Mouse (Mus musculus): ENCODE measurements around the gene Gm20422. TPM values are rescaled to one million over a fixed set of nuclear protein-coding genes. Genes with fewer than 3 reads are reported as not detected.

Gm20422 gene
- polyA plus RNA-seq, 1 experiment = not detected

GRCm38 (mm10) chr8:69761814-69762445 lies 12.8 kb downstream of the Gm20422 start:
- no peak overlapping the region for H3K27ac ChIP-seq (ENCODE audit: control insufficient read depth, insufficient read depth, low read length)
- 95% methylated on average over 4 of the region's 4 CpGs for WGBS
- no peak for DNase-seq
- no peak overlapping the region for H3K4me3 ChIP-seq (ENCODE audit: control insufficient read depth, insufficient read depth, low read length)
- H3K4me1 ChIP-seq (replicated peaks; ENCODE audit: control insufficient read depth, insufficient read depth, low read length) = no peaks in the 10 kb centered on the region
- no peak for TF ChIP-seq CTCF (IDR thresholded peaks at IDR 0.05; ENCODE audit: borderline replicate concordance, control insufficient read depth, extremely low read depth, insufficient read depth, low read length, poor library complexity)
- no peak for TF ChIP-seq POLR2A (IDR thresholded peaks at IDR 0.05; ENCODE audit: control insufficient read depth, extremely low read depth, insufficient read depth, low read length, poor library complexity)
- peaks cover 37% of the 10 kb centered on the region for H3K36me3 ChIP-seq (ENCODE audit: control insufficient read depth, insufficient read depth, low read length)
- no peaks in the 10 kb centered on the region for H3K27me3 ChIP-seq (ENCODE audit: control insufficient read depth, insufficient read depth, low read length)

- no peak overlapping the region for H3K4me3 ChIP-seq (ENCODE audit: control insufficient read depth, insufficient read depth, low read length)
- H3K4me1 ChIP-seq (replicated peaks; ENCODE audit: control insufficient read depth, insufficient read depth, low read length) = no peaks in the 10 kb centered on the region
- DNase-seq = no peak
- H3K27ac ChIP-seq (ENCODE audit: control insufficient read depth, insufficient read depth, low read length) = no peak overlapping the region
- TF ChIP-seq POLR2A (IDR thresholded peaks at IDR 0.05; ENCODE audit: control insufficient read depth, extremely low read depth, insufficient read depth, low read length, poor library complexity) = no peak
- no peak for TF ChIP-seq CTCF (IDR thresholded peaks at IDR 0.05; ENCODE audit: borderline replicate concordance, control insufficient read depth, extremely low read depth, insufficient read depth, low read length, poor library complexity)
- no peaks in the 10 kb centered on the region for H3K27me3 ChIP-seq (ENCODE audit: control insufficient read depth, insufficient read depth, low read length)
- 91% methylated on average over 5 of the region's 5 CpGs for WGBS
- peaks cover 9% of the 10 kb centered on the region for H3K36me3 ChIP-seq (ENCODE audit: control insufficient read depth, insufficient read depth, low read length)
These were observed 16.4 kb downstream of the Gm20422 start for GRCm38 (mm10) chr8:69758316-69758715.

GRCm38 (mm10) chr8:69752437-69752836 lies 22.2 kb downstream of the Gm20422 start:
- no peak for DNase-seq
- 95% methylated on average over 2 of the region's 2 CpGs for WGBS
- H3K27me3 ChIP-seq (ENCODE audit: control insufficient read depth, insufficient read depth, low read length) = no peaks in the 10 kb centered on the region
- 0 out of 2 replicates have a peak, but pooled peaks cover 8% of the 10 kb centered on the region for H3K36me3 ChIP-seq (ENCODE audit: control insufficient read depth, insufficient read depth, low read length)
- no peak overlapping the region for H3K27ac ChIP-seq (ENCODE audit: control insufficient read depth, insufficient read depth, low read length)
- no peak for TF ChIP-seq CTCF (IDR thresholded peaks at IDR 0.05; ENCODE audit: borderline replicate concordance, control insufficient read depth, extremely low read depth, insufficient read depth, low read length, poor library complexity)
- TF ChIP-seq POLR2A (IDR thresholded peaks at IDR 0.05; ENCODE audit: control insufficient read depth, extremely low read depth, insufficient read depth, low read length, poor library complexity) = no peak
- peaks cover 5% of the 10 kb centered on the region for H3K4me1 ChIP-seq (replicated peaks; ENCODE audit: control insufficient read depth, insufficient read depth, low read length)
- no peak overlapping the region for H3K4me3 ChIP-seq (ENCODE audit: control insufficient read depth, insufficient read depth, low read length)

DNA sequence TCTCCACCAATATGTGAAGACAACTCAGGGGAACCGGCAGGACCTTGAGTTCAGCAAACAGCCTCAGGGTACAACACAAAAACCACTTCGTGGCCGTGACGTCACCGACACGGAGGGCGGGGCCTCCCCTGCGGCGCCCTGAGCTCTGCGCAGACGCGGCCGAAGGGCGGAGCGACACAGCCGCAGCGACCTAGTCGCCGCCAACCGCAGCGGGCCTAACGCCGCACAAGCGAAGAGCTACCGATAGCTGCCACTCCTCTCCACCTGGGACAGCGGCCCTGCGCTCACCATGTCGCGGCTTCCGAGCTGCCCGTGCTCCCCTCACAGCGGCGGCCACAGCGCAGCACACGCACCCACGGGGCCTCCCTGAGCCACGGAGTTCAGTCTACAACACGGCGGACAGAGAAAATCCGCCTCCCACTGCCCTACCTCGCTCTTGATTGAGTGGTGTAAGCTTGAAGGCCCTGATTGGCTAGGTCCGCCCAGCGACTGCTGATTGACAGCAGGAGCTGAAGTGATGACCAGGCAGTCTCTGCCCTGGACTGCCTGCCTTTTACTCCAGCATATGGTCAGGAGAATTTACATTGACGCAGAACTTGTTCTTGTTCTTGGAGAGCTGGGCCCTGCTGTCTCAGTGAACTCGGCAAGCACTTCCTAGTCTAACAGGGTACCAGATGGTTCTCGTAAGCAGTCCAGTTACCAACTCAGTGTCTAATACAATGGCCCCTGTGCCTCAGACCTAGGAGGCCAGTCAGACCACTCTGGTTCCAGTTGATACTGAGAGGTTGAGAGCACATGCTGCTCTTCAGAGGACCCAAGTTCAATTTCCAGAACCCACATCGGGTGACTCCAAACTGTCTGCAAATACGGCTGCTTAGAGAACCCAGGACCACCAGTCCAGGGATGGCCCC lies 24.9 kb downstream of the Gm20422 start, which contains the start of gene Zfp963:
Gene Zfp963 (minus strand): TSS at position 427 of the 911 bp plus-strand sequence.
- Histone ChIP-seq H3K4me1 (replicated peaks; ENCODE audit: control insufficient read depth, insufficient read depth, low read length) (peaks cover 5% of the 10 kb centered on the region), H3K27ac (ENCODE audit: control insufficient read depth, insufficient read depth, low read length) (peak within 1 kb of the TSS; percentile 54), H3K4me3 (ENCODE audit: control insufficient read depth, insufficient read depth, low read length) (peak within 1 kb of the TSS; percentile 64), H3K36me3 (ENCODE audit: control insufficient read depth, insufficient read depth, low read length) (no peaks in the 10 kb centered on the region), H3K27me3 (ENCODE audit: control insufficient read depth, insufficient read depth, low read length) (no peaks in the 10 kb centered on the region)
- WGBS = 6% methylated on average over 48 of the region's 48 CpGs
- peak; percentile 66; the same call in 1 of the 2 replicates for TF ChIP-seq CTCF (IDR thresholded peaks at IDR 0.05; ENCODE audit: borderline replicate concordance, control insufficient read depth, extremely low read depth, insufficient read depth, low read length, poor library complexity)
- peak; percentile 98 for TF ChIP-seq POLR2A (IDR thresholded peaks at IDR 0.05; ENCODE audit: control insufficient read depth, extremely low read depth, insufficient read depth, low read length, poor library complexity)
- peak; percentile 98 for DNase-seq

GRCm38 (mm10) chr8:69741231-69741630 lies 33.5 kb downstream of the Gm20422 start:
- no peak for DNase-seq
- Histone ChIP-seq H3K27ac (ENCODE audit: control insufficient read depth, insufficient read depth, low read length) (no peak overlapping the region), H3K4me3 (ENCODE audit: control insufficient read depth, insufficient read depth, low read length) (no peak overlapping the region), H3K4me1 (replicated peaks; ENCODE audit: control insufficient read depth, insufficient read depth, low read length) (no peaks in the 10 kb centered on the region), H3K36me3 (ENCODE audit: control insufficient read depth, insufficient read depth, low read length) (peaks cover 5% of the 10 kb centered on the region; the same call in 1 of the 2 replicates), H3K27me3 (ENCODE audit: control insufficient read depth, insufficient read depth, low read length) (no peaks in the 10 kb centered on the region)
- WGBS = 88% methylated on average over 2 of the region's 2 CpGs
- no peak for TF ChIP-seq POLR2A (IDR thresholded peaks at IDR 0.05; ENCODE audit: control insufficient read depth, extremely low read depth, insufficient read depth, low read length, poor library complexity)
- TF ChIP-seq CTCF (IDR thresholded peaks at IDR 0.05; ENCODE audit: borderline replicate concordance, control insufficient read depth, extremely low read depth, insufficient read depth, low read length, poor library complexity) = no peak

DNA sequence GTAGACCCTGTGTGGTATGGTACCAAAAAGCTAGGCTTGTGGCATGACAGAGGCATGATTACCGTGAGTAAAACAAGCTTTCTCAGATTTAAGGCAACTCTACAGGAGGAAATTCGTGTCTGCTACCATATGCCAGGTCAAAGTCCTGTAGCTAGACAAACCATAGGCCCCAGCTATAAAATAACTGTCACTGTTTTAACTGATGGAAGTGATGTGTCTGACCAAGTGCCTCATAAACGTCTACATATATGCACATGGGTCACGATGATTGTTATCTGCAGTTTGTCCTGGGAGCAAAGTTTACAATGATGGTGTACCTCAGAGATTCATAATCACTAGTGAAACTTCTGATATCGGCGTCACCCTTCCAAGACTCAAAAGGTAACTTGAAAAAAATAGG lies 33.9 kb downstream of the Gm20422 start:
- no peak for DNase-seq
- Histone ChIP-seq H3K4me3 (ENCODE audit: control insufficient read depth, insufficient read depth, low read length) (no peak overlapping the region), H3K27ac (ENCODE audit: control insufficient read depth, insufficient read depth, low read length) (no peak overlapping the region), H3K4me1 (replicated peaks; ENCODE audit: control insufficient read depth, insufficient read depth, low read length) (no peaks in the 10 kb centered on the region), H3K27me3 (ENCODE audit: control insufficient read depth, insufficient read depth, low read length) (no peaks in the 10 kb centered on the region), H3K36me3 (ENCODE audit: control insufficient read depth, insufficient read depth, low read length) (peaks cover 5% of the 10 kb centered on the region; the same call in 1 of the 2 replicates)
- WGBS = 92% methylated on average over 6 of the region's 6 CpGs
- TF ChIP-seq POLR2A (IDR thresholded peaks at IDR 0.05; ENCODE audit: control insufficient read depth, extremely low read depth, insufficient read depth, low read length, poor library complexity) = no peak
- no peak for TF ChIP-seq CTCF (IDR thresholded peaks at IDR 0.05; ENCODE audit: borderline replicate concordance, control insufficient read depth, extremely low read depth, insufficient read depth, low read length, poor library complexity)
